Mouse (Mus musculus) embryonic facial prominence, embryonic 14.5 days (tissue): Measurements from ENCODE around the gene 6430548M08Rik. TPM values are rescaled to one million over a fixed set of nuclear protein-coding genes. Genes with fewer than 3 reads are reported as not detected.

ENCODE experiments used
- ATAC-seq: fragments of 200-750 bp; cut with Nextera tagmentation; 2 replicates; pipeline ENCODE4 v1.8.0; 2017; ENCODE audit warnings: low read depth, moderate number of reproducible peaks, moderate TSS enrichment
- DNase-seq: peaks from one replicate; pipeline ENCODE4 v3.0.0-alpha.2; 2015; ENCODE audit warnings: low spot score
- H3K27ac ChIP-seq: fragments of 300-500 bp; sonication (generic); replicated peaks from 2 replicates; pipeline ENCODE4 v1.5.1; 2014; ENCODE audit warnings: low read depth, mild to moderate bottlenecking, low read length, moderate library complexity
- H3K27me3 ChIP-seq: fragments of 300-500 bp; sonication (generic); replicated peaks from 2 replicates; pipeline ENCODE4 v1.6.1; 2014; ENCODE audit warnings: low read length; ENCODE audit not compliant: control insufficient read depth, insufficient read depth
- H3K36me3 ChIP-seq: fragments of 300-500 bp; sonication (generic); 2 replicates; pipeline ENCODE4 v1.6.1; 2014; ENCODE audit warnings: low read length, mixed read lengths; ENCODE audit not compliant: control insufficient read depth, insufficient read depth
- H3K4me1 ChIP-seq: fragments of 300-500 bp; sonication (generic); 2 replicates; pipeline ENCODE4 v1.6.1; 2014; ENCODE audit warnings: antibody characterized with exemption, low read length; ENCODE audit not compliant: control insufficient read depth, insufficient read depth
- H3K4me2 ChIP-seq: fragments of 300-500 bp; sonication (generic); 2 replicates; pipeline ENCODE4 v1.6.1; 2014; ENCODE audit warnings: low read depth, mild to moderate bottlenecking, low read length, moderate library complexity, mixed read lengths
- H3K4me3 ChIP-seq: fragments of 300-500 bp; sonication (generic); 2 replicates; pipeline ENCODE4 v1.5.1; 2014; ENCODE audit warnings: low read depth, mild to moderate bottlenecking, low read length
- H3K9ac ChIP-seq: fragments of 300-500 bp; sonication (generic); 2 replicates; pipeline ENCODE4 v1.6.1; 2014; ENCODE audit warnings: low read depth, mild to moderate bottlenecking, low read length, moderate library complexity, mixed read lengths
- H3K9me3 ChIP-seq: fragments of 300-500 bp; sonication (generic); 2 replicates; pipeline ENCODE4 v1.6.1; 2016; ENCODE audit warnings: low read length; ENCODE audit not compliant: control insufficient read depth
- WGBS: fragments of 180-500 bp; shearing (Covaris S2); extraction: QIAGEN DNeasy Blood & Tissue Kit; methylation state at CpG from one replicate; pipeline ENCODE4 v1.1.7; 2014; 5-methylcytosine and 5-hydroxymethylcytosine counted together
- polyA plus RNA-seq: library from polyadenylated mRNA; unstranded; fragments of >200 nt; fragmentation: Nextera tagmentation; extraction: Ambion mirVana; gene quantifications from 2 replicates; pipeline ENCODE4 v1.2.1, GENCODE M21; 2014

Gene 6430548M08Rik
- polyA plus RNA-seq, 1 experiment from 2014 or later: 8.5 TPM

DNA sequence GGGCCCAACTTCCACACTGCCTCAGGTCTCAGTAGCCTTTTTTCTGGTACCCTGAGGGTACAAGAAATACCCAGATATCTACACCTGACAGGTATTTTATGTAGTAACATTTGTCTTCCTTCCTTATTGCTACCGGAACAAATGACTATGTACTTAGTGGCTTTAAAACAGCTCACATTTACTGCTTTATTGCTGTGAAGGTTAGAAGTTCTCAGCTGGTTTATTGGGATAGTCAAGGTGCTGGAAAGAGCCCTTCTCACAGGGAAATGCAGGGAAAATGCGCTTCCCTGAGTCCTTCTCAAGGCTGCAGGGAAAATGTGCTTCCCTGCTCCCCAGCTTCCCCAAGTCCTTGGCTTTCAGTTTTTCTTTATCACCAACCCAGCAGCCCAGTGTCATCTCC lies 25.0 kb downstream of the 6430548M08Rik start:
- 97% methylated on average over 2 of the region's 2 CpGs for WGBS
- Histone ChIP-seq H3K27ac (no peak overlapping the region), H3K4me3 (no peak overlapping the region), H3K4me2 (no peak overlapping the region), H3K27me3 (no peaks in the 10 kb centered on the region), H3K4me1 (no peaks in the 10 kb centered on the region), H3K9me3 (no peaks in the 10 kb centered on the region), H3K36me3 (no peaks in the 10 kb centered on the region), H3K9ac (no peak overlapping the region)
- no peak for DNase-seq
- no peak for ATAC-seq

DNA sequence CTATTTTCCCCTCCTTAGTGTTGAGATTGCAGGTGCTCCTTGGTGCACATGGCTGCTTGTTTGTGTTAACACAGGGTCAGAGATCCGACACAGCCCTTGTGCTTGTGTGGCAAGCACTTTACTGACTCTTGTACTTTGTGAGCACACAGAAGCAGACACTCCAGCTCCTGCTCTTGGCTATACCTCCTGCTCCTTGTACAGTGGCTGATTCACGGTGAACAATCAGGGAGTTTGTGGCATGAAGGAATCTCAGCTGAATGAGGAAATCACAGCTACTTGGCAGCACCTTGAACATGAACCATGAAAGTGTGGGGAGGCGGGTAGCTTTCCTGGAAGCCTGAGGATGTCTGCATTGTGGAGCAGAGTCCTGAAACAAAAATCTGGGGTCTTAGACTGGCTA lies 26.8 kb downstream of the 6430548M08Rik start:
- WGBS: 57% methylated on average over 3 of the region's 3 CpGs
- DNase-seq (no peak), ATAC-seq (no peak)
- Histone ChIP-seq H3K36me3 (no peaks in the 10 kb centered on the region), H3K4me1 (no peaks in the 10 kb centered on the region), H3K4me3 (no peak overlapping the region), H3K9ac (no peak overlapping the region), H3K9me3 (no peaks in the 10 kb centered on the region), H3K27ac (no peak overlapping the region), H3K27me3 (no peaks in the 10 kb centered on the region), H3K4me2 (no peak overlapping the region)

DNA sequence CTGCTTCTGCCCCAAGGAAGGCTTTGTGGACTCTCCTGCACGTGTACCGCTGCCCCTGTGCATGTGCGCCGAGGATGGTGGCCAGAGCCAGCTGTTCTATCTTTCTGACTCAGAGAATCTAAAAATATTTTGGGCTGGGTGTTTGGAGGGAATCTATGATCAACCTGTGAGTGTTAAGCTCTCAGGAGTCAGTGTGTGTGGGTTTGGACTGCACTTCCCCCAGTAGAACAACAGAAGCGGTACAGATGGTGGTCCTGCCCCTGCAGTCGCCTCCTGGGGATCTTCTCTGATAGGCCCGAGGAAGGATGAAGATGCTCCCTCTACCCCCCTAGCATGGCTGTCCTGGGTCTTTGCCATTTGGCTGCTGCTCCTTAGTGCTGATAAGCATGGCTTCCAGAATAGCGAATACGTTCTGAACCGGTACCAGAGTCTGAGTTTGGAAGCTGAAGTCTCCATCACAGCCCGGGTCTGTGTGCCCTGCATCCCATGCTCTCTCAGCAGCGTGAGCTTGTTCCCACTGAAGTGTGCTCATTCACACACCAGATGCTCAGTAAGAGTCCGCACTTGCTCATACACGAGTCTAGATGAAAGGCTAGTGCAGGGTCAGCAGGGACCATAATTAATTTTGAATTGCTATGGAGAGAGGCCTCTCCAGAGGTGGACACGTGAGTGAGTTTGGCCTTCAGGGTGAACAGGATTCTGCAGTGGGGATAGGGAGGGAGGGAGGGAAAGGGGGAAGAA lies 30.1 kb downstream of the 6430548M08Rik start:
- H3K9me3 ChIP-seq: no peaks in the 10 kb centered on the region
- no peaks in the 10 kb centered on the region for H3K4me1 ChIP-seq
- ATAC-seq (no peak; the same call in 1 of the 2 replicates), DNase-seq (no peak)
- no peak overlapping the region for H3K4me3 ChIP-seq
- H3K36me3 ChIP-seq: no peaks in the 10 kb centered on the region
- H3K4me2 ChIP-seq: no peak overlapping the region
- H3K27me3 ChIP-seq: no peaks in the 10 kb centered on the region
- H3K27ac ChIP-seq: no peak overlapping the region
- 64% methylated on average over 14 of the region's 15 CpGs for WGBS
- H3K9ac ChIP-seq: no peak overlapping the region

DNA sequence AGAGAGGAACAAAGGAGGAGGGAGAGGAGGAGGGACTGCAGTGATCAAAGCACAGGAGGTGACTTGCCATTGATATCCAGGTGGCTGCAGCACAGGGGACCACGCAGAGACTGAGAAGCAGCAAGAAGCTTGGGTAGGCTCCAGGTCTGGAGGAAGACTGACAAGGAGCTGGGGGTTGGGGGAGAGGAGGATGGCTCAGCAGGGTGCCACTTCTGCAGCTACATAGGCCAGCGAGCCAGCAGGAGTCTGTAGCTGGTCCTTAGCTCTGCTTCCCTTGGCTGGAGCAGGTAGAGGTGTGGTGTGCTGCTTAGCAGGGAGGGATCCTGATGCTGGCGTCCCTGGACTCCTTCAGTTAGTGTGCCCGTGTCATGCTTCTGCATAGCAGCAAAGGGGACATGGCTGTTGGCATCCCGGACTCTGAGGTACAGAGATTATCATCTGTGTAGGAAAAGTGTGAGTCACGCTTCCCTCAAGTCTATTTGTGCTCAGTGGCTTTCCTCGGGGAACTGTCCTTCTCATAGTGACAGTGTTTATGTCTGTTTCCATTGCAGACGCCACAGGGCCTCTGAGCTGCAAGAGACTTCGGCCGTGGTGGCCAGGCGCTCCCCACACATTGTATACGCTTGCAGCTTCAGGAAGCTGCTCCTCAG lies 30.8 kb downstream of the 6430548M08Rik start:
- Histone ChIP-seq H3K9ac (no peak overlapping the region), H3K36me3 (no peaks in the 10 kb centered on the region), H3K4me1 (no peaks in the 10 kb centered on the region), H3K4me3 (no peak overlapping the region), H3K27me3 (no peaks in the 10 kb centered on the region), H3K9me3 (no peaks in the 10 kb centered on the region), H3K4me2 (no peak overlapping the region), H3K27ac (no peak overlapping the region)
- ATAC-seq (no peak), DNase-seq (no peak)
- 54% methylated on average over 12 of the region's 12 CpGs for WGBS

DNA sequence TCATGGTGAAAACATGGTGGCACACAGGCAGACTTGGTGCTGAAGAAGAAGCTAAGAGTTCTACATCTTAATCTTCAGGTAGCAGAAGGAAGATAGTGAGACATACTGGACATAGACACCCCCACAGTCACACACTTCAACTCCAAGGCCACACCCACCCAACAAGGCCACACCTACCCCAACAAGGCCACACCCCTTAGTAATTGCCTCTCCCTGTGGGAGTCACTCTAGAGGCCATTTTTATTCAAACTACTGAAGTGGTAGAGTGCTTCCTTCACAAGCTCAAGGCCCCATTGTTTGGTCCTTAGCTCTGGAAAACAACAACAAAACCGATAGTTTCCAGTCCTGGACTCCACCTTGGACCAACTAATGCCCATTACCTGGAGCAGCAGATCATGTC lies 32.1 kb downstream of the 6430548M08Rik start:
- no peak for DNase-seq
- H3K27ac ChIP-seq: no peak overlapping the region
- H3K4me2 ChIP-seq: no peak overlapping the region
- no peaks in the 10 kb centered on the region for H3K9me3 ChIP-seq
- H3K9ac ChIP-seq: no peak overlapping the region
- H3K36me3 ChIP-seq: no peaks in the 10 kb centered on the region
- ATAC-seq: no peak
- H3K4me1 ChIP-seq: no peaks in the 10 kb centered on the region
- 91% methylated on average over 1 of the region's 1 CpGs for WGBS
- H3K27me3 ChIP-seq: no peaks in the 10 kb centered on the region
- H3K4me3 ChIP-seq: no peak overlapping the region

DNA sequence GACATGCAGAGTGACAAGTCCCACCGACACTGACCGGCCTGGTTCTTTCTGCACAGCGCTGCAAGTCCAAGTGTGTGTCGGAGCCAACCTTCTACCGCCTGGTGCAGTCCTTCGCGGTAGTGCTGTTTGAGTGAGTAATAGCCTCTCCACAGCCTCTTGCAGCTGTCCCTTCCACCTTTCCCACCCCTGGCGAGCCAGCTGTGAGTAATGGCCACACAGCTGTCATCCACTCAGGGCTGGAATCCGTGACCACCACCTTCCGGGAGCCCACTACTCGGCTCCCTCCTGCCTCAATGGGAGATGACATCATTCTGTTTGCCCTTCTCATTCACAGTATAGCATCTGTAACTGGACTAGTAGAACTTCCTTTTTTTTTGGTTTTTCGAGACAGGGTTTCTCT lies 36.1 kb downstream of the 6430548M08Rik start:
- no peak overlapping the region for H3K4me2 ChIP-seq
- no peaks in the 10 kb centered on the region for H3K36me3 ChIP-seq
- no peak overlapping the region for H3K9ac ChIP-seq
- no peaks in the 10 kb centered on the region for H3K9me3 ChIP-seq
- WGBS: 62% methylated on average over 12 of the region's 12 CpGs
- no peak overlapping the region for H3K27ac ChIP-seq
- peak; percentile 57 for DNase-seq
- H3K4me3 ChIP-seq: no peak overlapping the region
- H3K4me1 ChIP-seq: no peaks in the 10 kb centered on the region; the same call in 1 of the 2 replicates
- no peaks in the 10 kb centered on the region for H3K27me3 ChIP-seq
- ATAC-seq: peak; percentile 19; the same call in 1 of the 2 replicates

DNA sequence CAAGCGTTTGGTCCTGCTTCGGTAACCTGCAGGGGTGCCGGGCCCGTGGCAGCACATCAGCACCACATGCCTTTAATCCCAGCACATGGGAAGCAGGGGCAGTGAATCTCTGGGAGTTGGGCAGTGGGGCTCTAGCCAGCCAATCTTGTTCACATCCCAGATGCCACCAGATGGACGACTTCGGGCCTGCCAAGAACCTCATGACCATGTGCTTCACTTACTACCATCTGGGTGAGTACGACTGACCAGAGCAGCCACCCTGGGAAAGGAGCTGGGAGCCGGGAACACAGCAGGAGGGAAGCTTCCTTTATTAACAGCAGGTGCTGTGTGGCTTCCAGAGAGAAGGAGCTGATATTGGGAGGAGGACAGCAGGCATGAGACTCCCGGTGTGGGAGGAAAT lies 37.2 kb downstream of the 6430548M08Rik start:
- no peaks in the 10 kb centered on the region for H3K27me3 ChIP-seq
- H3K36me3 ChIP-seq: no peaks in the 10 kb centered on the region
- no peak for DNase-seq
- WGBS: 55% methylated on average over 9 of the region's 9 CpGs
- no peak; the same call in 1 of the 2 replicates for ATAC-seq
- no peak overlapping the region for H3K27ac ChIP-seq
- H3K4me3 ChIP-seq: no peak overlapping the region
- no peak overlapping the region for H3K9ac ChIP-seq
- no peaks in the 10 kb centered on the region for H3K9me3 ChIP-seq
- no peak overlapping the region for H3K4me2 ChIP-seq
- H3K4me1 ChIP-seq: no peaks in the 10 kb centered on the region; the same call in 1 of the 2 replicates

DNA sequence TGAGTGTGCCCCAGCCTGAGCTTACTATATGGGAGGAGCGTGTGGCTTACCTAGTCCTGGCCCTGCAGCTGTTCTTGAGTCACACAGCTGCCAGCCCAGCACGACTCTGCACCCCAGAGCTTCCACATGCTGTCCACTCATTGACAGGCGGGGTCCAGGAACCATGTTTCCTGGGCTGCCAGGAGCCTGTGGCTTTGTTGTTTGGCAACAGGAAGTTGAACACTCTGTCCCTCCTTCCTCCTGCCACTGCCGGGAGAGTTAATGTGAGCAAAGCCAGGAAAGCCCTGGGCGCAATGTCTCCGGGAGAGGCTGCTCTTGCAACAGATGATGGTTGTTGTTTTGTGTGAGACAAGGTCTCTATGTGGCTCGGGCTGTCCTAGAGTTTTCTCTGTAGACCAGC lies 38.7 kb downstream of the 6430548M08Rik start:
- peak; percentile 44; the same call in 1 of the 2 replicates for ATAC-seq
- Histone ChIP-seq H3K27ac (no peak overlapping the region), H3K9me3 (no peaks in the 10 kb centered on the region), H3K4me3 (no peak overlapping the region), H3K27me3 (no peaks in the 10 kb centered on the region), H3K4me2 (no peak overlapping the region), H3K4me1 (peaks cover 5% of the 10 kb centered on the region; the same call in 1 of the 2 replicates), H3K36me3 (no peaks in the 10 kb centered on the region), H3K9ac (no peak overlapping the region)
- peak; percentile 60 for DNase-seq
- WGBS: 48% methylated on average over 6 of the region's 7 CpGs
